Mouse (Mus musculus) spleen, adult 2 months (tissue): ENCODE data around the gene Znrf4.

ENCODE experiments used
- CTCF ChIP-seq: fragments of 200-500 bp; IDR thresholded peaks from 2 replicates; pipeline ENCODE4 v1.5.1; 2011; ENCODE audit warnings: mild to moderate bottlenecking, inconsistent platforms; ENCODE audit not compliant: insufficient read depth, insufficient read length, insufficient replicate concordance; ENCODE audit errors: extremely low read depth
- POLR2A ChIP-seq: fragments of 200-500 bp; IDR thresholded peaks from 2 replicates; pipeline ENCODE4 v1.6.1; 2011; ENCODE audit warnings: low read depth, low read length, inconsistent platforms

DNA sequence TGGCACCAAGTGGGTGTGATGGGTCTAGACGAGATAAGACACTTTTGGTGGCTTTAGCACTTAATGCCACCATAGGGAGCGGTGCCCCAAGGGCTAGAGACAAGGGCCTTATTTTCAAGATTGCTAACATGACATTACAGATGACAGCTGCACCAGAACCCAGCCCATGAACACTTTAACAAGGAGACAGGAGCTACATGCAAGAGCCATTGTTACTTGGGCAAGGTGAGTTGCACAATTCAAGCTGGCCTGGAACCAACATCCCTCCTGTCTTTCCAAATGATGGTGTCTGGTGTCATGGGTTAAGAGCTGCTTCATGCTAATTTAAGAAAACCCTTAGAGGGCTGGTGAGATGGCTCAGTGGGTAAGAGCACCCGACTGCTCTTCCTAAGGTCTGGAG, 47.2 kb upstream of the Znrf4 start:
- TF ChIP-seq CTCF (no peak), POLR2A (no peak)
